Mouse (Mus musculus): ENCODE data around the gene Ubl7. TPM values are rescaled to one million over a fixed set of nuclear protein-coding genes. Genes with fewer than 3 reads are reported as not detected.

Gene Ubl7
- total and polyA plus RNA-seq, 3 experiments, result 22.7 to 89.6 TPM; not detected in 1

- TF ChIP-seq MEF2A (IDR thresholded peaks at IDR 0.05; ENCODE audit: extremely low read depth, insufficient replicate concordance, low read depth, low read length, poor library complexity, severe bottlenecking) (no peak), MYC (IDR thresholded peaks at IDR 0.05; ENCODE audit: low read depth, low read length) (no peak), ZNF384 (IDR thresholded peaks at IDR 0.05; ENCODE audit: low read depth, low read length) (no peak)
These were observed 67.2 kb downstream of the Ubl7 start (continued) for GRCm38 (mm10) chr9:57978025-57978424.

DNA sequence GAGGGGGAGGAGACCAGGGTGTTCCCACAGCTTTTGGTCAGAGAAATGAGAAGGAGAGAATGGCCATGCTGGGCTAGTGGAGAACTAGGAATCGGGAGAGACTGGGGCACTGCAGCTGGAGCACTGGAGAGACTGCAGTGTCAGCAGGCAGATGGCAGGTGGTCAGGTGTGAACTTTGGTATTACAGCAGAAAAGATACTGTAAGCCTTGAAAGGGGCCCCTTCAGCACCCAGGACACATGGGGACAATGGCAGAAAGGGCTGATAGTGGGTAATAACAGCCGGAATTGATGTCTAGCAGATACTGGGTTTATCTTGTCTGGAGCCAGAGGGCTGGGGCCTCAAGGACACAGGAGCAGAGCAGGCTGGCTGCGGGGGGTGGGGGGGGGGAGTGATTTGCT, 68.1 kb downstream of the Ubl7 start:
- H3K27ac ChIP-seq (ENCODE audit: control insufficient read depth, low read depth, low read length), result no peak overlapping the region
- no peaks in the 10 kb centered on the region for H3K79me2 ChIP-seq (ENCODE audit: control insufficient read depth, insufficient read depth, low read length, poor library complexity)
- no peaks in the 10 kb centered on the region for H3K27me3 ChIP-seq (ENCODE audit: control insufficient read depth in 1 of 2, insufficient read depth in 2 of 2, low read length in 2 of 2)
- no peak overlapping the region for H3K9ac ChIP-seq (ENCODE audit: control insufficient read depth, low read depth, low read length, poor library complexity, severe bottlenecking)
- no peak overlapping the region for H3K4me3 ChIP-seq (ENCODE audit: control insufficient read depth in 1 of 2, insufficient read depth in 1 of 2, low read depth in 2 of 2, low read length in 2 of 2)
- no peaks in the 10 kb centered on the region for H3K9me3 ChIP-seq (replicated peaks; ENCODE audit: insufficient read depth, low read length)
- peaks cover 0 to 10% of the 10 kb centered on the region in 2 experiments; a peak in 1 of 4 replicates for H3K4me1 ChIP-seq (ENCODE audit: control insufficient read depth in 1 of 2, insufficient read depth in 2 of 2, low read length in 2 of 2)
- no peak for DNase-seq (ENCODE audit: low read depth, low spot score)
- TF ChIP-seq MEF2A (IDR thresholded peaks at IDR 0.05; ENCODE audit: extremely low read depth, insufficient replicate concordance, low read depth, low read length, poor library complexity, severe bottlenecking) (no peak), CHD2 (IDR thresholded peaks at IDR 0.05; ENCODE audit: low read length) (no peak), USF2 (IDR thresholded peaks at IDR 0.05; ENCODE audit: borderline replicate concordance in 1 of 2, insufficient read depth in 1 of 2, low read depth in 1 of 2, low read length in 2 of 2) (no peak), ETS1 (IDR thresholded peaks at IDR 0.05; ENCODE audit: low read depth, low read length) (no peak), MAX (IDR thresholded peaks at IDR 0.05; ENCODE audit: low read length) (no peak), EP300 (IDR thresholded peaks at IDR 0.05; ENCODE audit: low read depth in 1 of 2, low read length in 2 of 2) (no peak), ELF1 (IDR thresholded peaks at IDR 0.05; ENCODE audit: low read depth, low read length) (no peak), CHD1 (IDR thresholded peaks at IDR 0.05; ENCODE audit: low read depth, low read length) (no peak)
- H3K36me3 ChIP-seq (ENCODE audit: control insufficient read depth in 1 of 2, insufficient read depth in 2 of 2, low read length in 2 of 2), result no peaks in the 10 kb centered on the region

Other genes starting within 250 kb of the Ubl7 start
- not detected in 2 replicates for gene Cyp1a2, start 227.3 kb upstream of the Ubl7 start, total RNA-seq (2012; rRNA removed)
- not detected for gene Cyp1a2, start 227.3 kb upstream of the Ubl7 start, polyA plus RNA-seq (2012; ENCODE audit: insufficient read depth in 1 of 2, insufficient read length in 2 of 2, low read depth in 1 of 2, low replicate concordance in 2 of 2, missing spikeins in 1 of 2)
- 0.04 and 0.07 TPM in 2 replicates for gene Cyp1a1, start 223.1 kb upstream of the Ubl7 start, total RNA-seq (2012; rRNA removed)
- gene Cyp1a1, start 223.1 kb upstream of the Ubl7 start, polyA plus RNA-seq (2012; ENCODE audit: insufficient read depth in 1 of 2, insufficient read length in 2 of 2, low read depth in 1 of 2, low replicate concordance in 2 of 2, missing spikeins in 1 of 2), result under 1 TPM in 1 of 2 experiments, not detected in 1; 0.26 TPM
- gene Edc3, start 202.4 kb upstream of the Ubl7 start, total RNA-seq (2012; rRNA removed), result 7.2 and 8.0 TPM in 2 replicates
- gene Edc3, start 202.4 kb upstream of the Ubl7 start, polyA plus RNA-seq (2012; ENCODE audit: insufficient read depth in 1 of 2, insufficient read length in 2 of 2, low read depth in 1 of 2, low replicate concordance in 2 of 2, missing spikeins in 1 of 2), result 10 to 100 TPM in 1 of 2 experiments, not detected in 1; 25.7 TPM
- gene Clk3, start 145.1 kb upstream of the Ubl7 start, total RNA-seq (2012; rRNA removed), result 28.8 and 31.2 TPM in 2 replicates
- 10 to 100 TPM in 1 of 2 experiments, not detected in 1; 65.6 TPM for gene Clk3, start 145.1 kb upstream of the Ubl7 start, polyA plus RNA-seq (2012; ENCODE audit: insufficient read depth in 1 of 2, insufficient read length in 2 of 2, low read depth in 1 of 2, low replicate concordance in 2 of 2, missing spikeins in 1 of 2)
- 2.1 and 2.3 TPM in 2 replicates for gene Arid3b, start 74.2 kb upstream of the Ubl7 start, total RNA-seq (2012; rRNA removed)
- 1 to 10 TPM in 1 of 2 experiments, not detected in 1; 7.4 TPM for gene Arid3b, start 74.2 kb upstream of the Ubl7 start, polyA plus RNA-seq (2012; ENCODE audit: insufficient read depth in 1 of 2, insufficient read length in 2 of 2, low read depth in 1 of 2, low replicate concordance in 2 of 2, missing spikeins in 1 of 2)
- gene Sema7a, start 29.1 kb downstream of the Ubl7 start, total RNA-seq (2012; rRNA removed), result not detected in 2 replicates
- under 1 TPM in 1 of 2 experiments, not detected in 1; 0.03 TPM for gene Sema7a, start 29.1 kb downstream of the Ubl7 start, polyA plus RNA-seq (2012; ENCODE audit: insufficient read depth in 1 of 2, insufficient read length in 2 of 2, low read depth in 1 of 2, low replicate concordance in 2 of 2, missing spikeins in 1 of 2)
- gene Cyp11a1, start 95.4 kb downstream of the Ubl7 start, total RNA-seq (2012; rRNA removed), result not detected in 2 replicates
- not detected for gene Cyp11a1, start 95.4 kb downstream of the Ubl7 start, polyA plus RNA-seq (2012; ENCODE audit: insufficient read depth in 1 of 2, insufficient read length in 2 of 2, low read depth in 1 of 2, low replicate concordance in 2 of 2, missing spikeins in 1 of 2)
- not detected in 2 replicates for gene Stra6, start 152.8 kb downstream of the Ubl7 start, total RNA-seq (2012; rRNA removed)
- gene Stra6, start 152.8 kb downstream of the Ubl7 start, polyA plus RNA-seq (2012; ENCODE audit: insufficient read depth in 1 of 2, insufficient read length in 2 of 2, low read depth in 1 of 2, low replicate concordance in 2 of 2, missing spikeins in 1 of 2), result not detected
- gene Ccdc33, start 207.8 kb downstream of the Ubl7 start, total RNA-seq (2012; rRNA removed), result not detected in 2 replicates
- not detected for gene Ccdc33, start 207.8 kb downstream of the Ubl7 start, polyA plus RNA-seq (2012; ENCODE audit: insufficient read depth in 1 of 2, insufficient read length in 2 of 2, low read depth in 1 of 2, low replicate concordance in 2 of 2, missing spikeins in 1 of 2)

Measured in MEL (cell line).